Mouse (Mus musculus): ENCODE results near the gene Golga7b.

- TF ChIP-seq CTCF (IDR thresholded peaks at IDR 0.05) = no peak
- no peak for TF ChIP-seq POLR2A (IDR thresholded peaks at IDR 0.05; ENCODE audit: insufficient read depth, low read depth, low read length)
- TF ChIP-seq EP300 (IDR thresholded peaks at IDR 0.05; ENCODE audit: insufficient read depth, low read depth, low read length) = no peak
Observed at GRCm38 (mm10) chr19:42255784-42256610, 8.6 kb downstream of the Golga7b start.

All from heart, adult 2 months (tissue).